Mouse (Mus musculus) lung, adult 2 months (tissue): ENCODE data around the gene Cdkal1. TPM values are rescaled to one million over a fixed set of nuclear protein-coding genes. Genes with fewer than 3 reads are reported as not detected.

ENCODE experiments used
- DNase-seq: peaks from one replicate; pipeline ENCODE4 v3.0.0; 2022
- H3K4me1 ChIP-seq: fragments of 200-500 bp; 2 replicates; pipeline ENCODE4 v1.6.1; 2011; ENCODE audit warnings: low read length; ENCODE audit not compliant: control insufficient read depth, insufficient read depth
- H3K4me3 ChIP-seq: fragments of 200-500 bp; replicated peaks from 2 replicates; pipeline ENCODE3; 2011; ENCODE audit warnings: low read depth, mild to moderate bottlenecking, control low read depth, low read length; ENCODE audit errors: extremely low read depth
- CTCF ChIP-seq: fragments of 200-500 bp; IDR thresholded peaks from 2 replicates; pipeline ENCODE4 v1.5.1; 2011; ENCODE audit warnings: mild to moderate bottlenecking, low read length, control low read depth; ENCODE audit not compliant: insufficient read depth
- POLR2A ChIP-seq: fragments of 200-500 bp; IDR thresholded peaks from 2 replicates; pipeline ENCODE4 v1.6.1; 2011; ENCODE audit warnings: low read depth, mild to moderate bottlenecking, control low read depth, low read length, borderline replicate concordance; ENCODE audit errors: extremely low read depth
- WGBS: fragments of 180-500 bp; shearing (Covaris S2); methylation state at CpG from one replicate; pipeline ENCODE4 v1.1.7; 2018; 5-methylcytosine and 5-hydroxymethylcytosine counted together
- polyA plus RNA-seq: library from polyadenylated mRNA; depleted of rRNA; stranded (reverse); fragments of >200 nt; gene quantifications from 2 replicates; pipeline ENCODE4 v1.2.3, GENCODE M21; 2012

Cdkal1 gene
- polyA plus RNA-seq, 1 experiment: 2.6 TPM

- 93% methylated on average over 9 of the region's 9 CpGs for WGBS
- TF ChIP-seq POLR2A (no peak), CTCF (no peak)
- no peaks in the 10 kb centered on the region for H3K4me1 ChIP-seq
- no peak for DNase-seq
- H3K4me3 ChIP-seq: no peak overlapping the region
Measured at GRCm38 (mm10) chr13:29819910-29820583, 35.4 kb downstream of the Cdkal1 start.

DNA sequence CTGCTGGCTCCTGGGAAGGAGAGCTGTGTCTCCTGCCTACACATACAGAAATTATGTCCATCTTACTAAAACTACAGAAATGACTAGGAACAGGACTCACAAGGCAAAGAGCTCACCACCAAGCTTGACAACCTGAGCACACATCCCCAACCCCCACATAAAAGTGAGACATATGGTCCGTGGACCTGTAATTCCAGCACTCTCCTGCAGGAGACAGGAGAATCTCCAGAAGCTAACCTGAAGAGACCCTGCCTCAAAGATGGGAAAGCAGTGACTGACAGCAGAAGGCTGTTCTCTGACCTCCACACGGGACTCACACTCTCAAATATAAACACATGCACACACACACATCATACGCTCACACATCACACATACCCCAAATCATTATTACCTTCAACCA lies 36.3 kb downstream of the Cdkal1 start:
- DNase-seq: no peak
- Histone ChIP-seq H3K4me3 (no peak overlapping the region), H3K4me1 (no peaks in the 10 kb centered on the region)
- 88% methylated on average over 3 of the region's 3 CpGs for WGBS
- TF ChIP-seq CTCF (no peak), POLR2A (no peak)

DNA sequence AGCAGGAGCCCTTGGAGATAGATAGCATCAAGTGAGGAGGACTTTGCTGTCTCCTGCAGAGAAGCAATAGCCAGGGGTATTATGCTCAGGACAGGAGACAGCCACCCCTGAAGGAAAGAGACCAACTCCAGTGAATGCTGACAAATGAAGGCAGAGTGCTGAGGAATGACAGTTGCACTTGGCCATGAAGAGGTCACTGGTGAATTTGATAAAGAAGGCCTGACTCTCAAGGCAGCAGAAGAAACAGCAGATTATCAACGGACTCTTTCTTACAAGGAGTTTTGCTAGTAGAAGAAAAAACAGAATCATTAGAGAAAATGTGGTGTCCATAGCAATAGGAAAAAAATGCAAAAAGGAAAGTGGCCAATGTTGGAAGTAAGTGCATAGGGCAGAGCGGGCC lies 37.2 kb downstream of the Cdkal1 start:
- no peak overlapping the region for H3K4me3 ChIP-seq
- no peak for TF ChIP-seq CTCF
- no peak for TF ChIP-seq POLR2A
- WGBS: 84% methylated on average over 2 of the region's 2 CpGs

DNA sequence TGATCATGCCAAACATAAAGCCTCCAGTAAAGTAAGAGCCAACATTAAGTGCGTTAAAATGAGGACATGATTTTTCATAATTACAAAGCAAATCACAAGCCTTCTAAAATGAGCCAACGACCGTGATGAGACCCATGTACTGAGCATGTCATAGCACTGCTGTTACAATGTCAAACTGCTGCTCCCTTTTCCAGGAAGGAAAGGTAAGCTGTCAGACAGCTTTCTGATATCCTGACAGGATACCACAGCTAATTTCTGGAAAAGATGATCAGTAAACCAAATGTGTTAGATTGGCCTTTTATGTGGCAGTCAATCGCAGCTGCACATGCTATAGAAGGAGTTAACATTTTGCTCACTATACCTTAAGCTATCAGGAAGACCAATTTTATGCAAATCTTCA lies 44.7 kb downstream of the Cdkal1 start:
- no peak overlapping the region for H3K4me3 ChIP-seq
- H3K4me1 ChIP-seq: no peaks in the 10 kb centered on the region
- WGBS: 88% methylated on average over 4 of the region's 4 CpGs
- no peak for DNase-seq
- TF ChIP-seq CTCF (no peak), POLR2A (no peak)

More for the DNA sequence above, 37.2 kb downstream of the Cdkal1 start:
- no peaks in the 10 kb centered on the region for H3K4me1 ChIP-seq
- no peak for DNase-seq

GRCm38 (mm10) chr13:29808383-29808782 lies 47.1 kb downstream of the Cdkal1 start:
- 91% methylated on average over 3 of the region's 3 CpGs for WGBS

GRCm38 (mm10) chr13:29807930-29808329 lies 47.5 kb downstream of the Cdkal1 start:
- H3K4me3 ChIP-seq: no peak overlapping the region
- no peak for DNase-seq
- no peaks in the 10 kb centered on the region for H3K4me1 ChIP-seq
- WGBS: 97% methylated on average over 3 of the region's 3 CpGs
- TF ChIP-seq POLR2A (no peak), CTCF (no peak)

More at GRCm38 (mm10) chr13:29808383-29808782, 47.1 kb downstream of the Cdkal1 start:
- no peak overlapping the region for H3K4me3 ChIP-seq
- TF ChIP-seq CTCF: no peak
- no peak for TF ChIP-seq POLR2A
- DNase-seq: no peak
- no peaks in the 10 kb centered on the region for H3K4me1 ChIP-seq

- Histone ChIP-seq H3K4me3 (no peak overlapping the region), H3K4me1 (no peaks in the 10 kb centered on the region)
- WGBS: 85% methylated on average over 4 of the region's 4 CpGs
- DNase-seq: no peak
- TF ChIP-seq POLR2A (no peak), CTCF (no peak)
Measured at GRCm38 (mm10) chr13:29806871-29807270, 48.6 kb downstream of the Cdkal1 start.

GRCm38 (mm10) chr13:29805296-29805695 lies 50.2 kb downstream of the Cdkal1 start:
- 93% methylated on average over 1 of the region's 1 CpGs for WGBS
- TF ChIP-seq POLR2A (no peak), CTCF (no peak)
- DNase-seq: no peak
- no peak overlapping the region for H3K4me3 ChIP-seq
- no peaks in the 10 kb centered on the region for H3K4me1 ChIP-seq

GRCm38 (mm10) chr13:29804034-29804433 lies 51.4 kb downstream of the Cdkal1 start:
- Histone ChIP-seq H3K4me3 (no peak overlapping the region), H3K4me1 (no peaks in the 10 kb centered on the region)
- DNase-seq: no peak
- 95% methylated on average over 6 of the region's 6 CpGs for WGBS
- no peak for TF ChIP-seq CTCF

DNA sequence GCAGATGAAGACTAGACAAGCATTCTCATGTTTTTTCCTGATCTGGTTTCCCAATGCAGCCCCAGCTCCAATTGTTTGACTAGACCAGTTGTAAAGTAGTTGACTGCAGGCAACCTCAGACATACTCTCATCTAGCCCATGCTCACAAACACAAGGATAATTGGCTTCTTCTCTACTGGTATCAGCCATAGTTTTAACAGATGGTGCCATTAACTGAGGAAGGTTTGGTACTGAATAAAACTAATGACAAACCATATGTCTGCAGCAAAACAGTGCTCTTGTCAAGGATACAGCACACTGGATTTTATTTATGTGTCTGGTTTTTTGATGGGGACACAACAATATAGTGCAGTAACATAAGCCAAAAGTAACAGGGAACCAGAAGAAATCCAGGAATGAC lies 52.8 kb downstream of the Cdkal1 start:
- no peak overlapping the region for H3K4me3 ChIP-seq
- DNase-seq: no peak
- no peaks in the 10 kb centered on the region for H3K4me1 ChIP-seq
- TF ChIP-seq CTCF (no peak), POLR2A (no peak)

GRCm38 (mm10) chr13:29800078-29800477 lies 55.4 kb downstream of the Cdkal1 start:
- WGBS: 95% methylated on average over 6 of the region's 6 CpGs
- Histone ChIP-seq H3K4me3 (no peak overlapping the region), H3K4me1 (no peaks in the 10 kb centered on the region)
- TF ChIP-seq CTCF (no peak), POLR2A (no peak)
- DNase-seq: no peak
